Mouse (Mus musculus) liver, adult 2 months (tissue): ENCODE results near the gene Fasl. TPM values are rescaled to one million over a fixed set of nuclear protein-coding genes. Genes with fewer than 3 reads are reported as not detected.
A peak's percentile ranks its signal among the peaks of the same experiment; 100 is the strongest.

Experiments
- DNase-seq: peaks from one replicate; pipeline ENCODE4 v3.0.0-alpha.2; 2011; ENCODE audit warnings: low read depth, low spot score; ENCODE audit errors: extremely low read depth
- H3K27ac ChIP-seq: fragments of 200-500 bp; replicated peaks from 2 replicates; pipeline ENCODE4 v1.5.1; 2012; ENCODE audit warnings: low read depth, mild to moderate bottlenecking, control low read depth, inconsistent platforms, low read length; ENCODE audit not compliant: insufficient read depth
- H3K27me3 ChIP-seq: fragments of 200-500 bp; 2 replicates; pipeline ENCODE4 v1.6.1; 2012; ENCODE audit warnings: mild to moderate bottlenecking, moderate library complexity, low read length, inconsistent platforms; ENCODE audit not compliant: control insufficient read depth, insufficient read depth
- H3K36me3 ChIP-seq: fragments of 200-500 bp; 2 replicates; pipeline ENCODE4 v1.6.1; 2012; ENCODE audit warnings: low read length, inconsistent platforms; ENCODE audit not compliant: control insufficient read depth, insufficient read depth
- H3K4me1 ChIP-seq: fragments of 200-500 bp; 2 replicates; pipeline ENCODE4 v1.6.1; 2011; ENCODE audit warnings: low read length; ENCODE audit not compliant: control insufficient read depth, insufficient read depth
- H3K4me3 ChIP-seq: fragments of 200-500 bp; 2 replicates; pipeline ENCODE4 v1.5.1; 2011; ENCODE audit warnings: low read depth, mild to moderate bottlenecking, control low read depth, low read length, moderate library complexity; ENCODE audit not compliant: insufficient read depth
- H3K79me2 ChIP-seq: fragments of 200-500 bp; 2 replicates; pipeline ENCODE4 v1.6.1; 2012; ENCODE audit warnings: inconsistent platforms, mild to moderate bottlenecking, low read length, moderate library complexity; ENCODE audit not compliant: control insufficient read depth, insufficient read depth
- H3K9ac ChIP-seq: fragments of 200-500 bp; 2 replicates; pipeline ENCODE4 v1.6.1; 2012; ENCODE audit warnings: low read depth, mild to moderate bottlenecking, control low read depth, inconsistent platforms, low read length
- CTCF ChIP-seq: fragments of 200-500 bp; IDR thresholded peaks from 2 replicates; pipeline ENCODE4 v1.5.1; 2011; ENCODE audit warnings: low read depth, low read length, control low read depth
- POLR2A ChIP-seq: fragments of 200-500 bp; IDR thresholded peaks from 2 replicates; pipeline ENCODE4 v1.6.1; 2011; ENCODE audit warnings: low read length, control low read depth; ENCODE audit not compliant: insufficient read depth; ENCODE audit errors: extremely low read depth
- WGBS: fragments of 180-500 bp; shearing (Covaris S2); methylation state at CpG from one replicate; pipeline ENCODE4 v1.1.7; 2018; 5-methylcytosine and 5-hydroxymethylcytosine counted together
- polyA plus RNA-seq: library from polyadenylated mRNA; depleted of rRNA; stranded (reverse); fragments of >200 nt; gene quantifications from 2 replicates; pipeline ENCODE4 v1.2.3, GENCODE M21; 2012
- total RNA-seq: library from RNA; depleted of rRNA; stranded (reverse); fragments of >200 nt; gene quantifications from 2 replicates; pipeline ENCODE4 v1.2.3, GENCODE M21; 2014

Fasl gene
- total and polyA plus RNA-seq, 2 experiments, result 0.12 to 0.28 TPM

- WGBS, result 80% methylated on average over 4 of the region's 4 CpGs
Measured at GRCm38 (mm10) chr1:161744855-161745254, 43.4 kb downstream of the Fasl start.

GRCm38 (mm10) chr1:161744209-161744608 lies 44.1 kb downstream of the Fasl start:
- Histone ChIP-seq H3K9ac (no peak overlapping the region), H3K4me1 (no peaks in the 10 kb centered on the region), H3K27ac (no peak overlapping the region), H3K79me2 (no peaks in the 10 kb centered on the region), H3K36me3 (no peaks in the 10 kb centered on the region), H3K27me3 (no peaks in the 10 kb centered on the region), H3K4me3 (no peak overlapping the region)
- TF ChIP-seq POLR2A (no peak), CTCF (no peak)
- no peak for DNase-seq
- WGBS, result 72% methylated on average over 4 of the region's 4 CpGs

More at GRCm38 (mm10) chr1:161744855-161745254, 43.4 kb downstream of the Fasl start:
- Histone ChIP-seq H3K36me3 (no peaks in the 10 kb centered on the region), H3K9ac (no peak overlapping the region), H3K4me1 (no peaks in the 10 kb centered on the region), H3K27me3 (no peaks in the 10 kb centered on the region), H3K79me2 (no peaks in the 10 kb centered on the region), H3K27ac (no peak overlapping the region), H3K4me3 (no peak overlapping the region)
- no peak for DNase-seq
- TF ChIP-seq CTCF, result no peak
- no peak for TF ChIP-seq POLR2A

- H3K4me1 ChIP-seq, result no peaks in the 10 kb centered on the region
- no peak overlapping the region for H3K4me3 ChIP-seq
- no peaks in the 10 kb centered on the region for H3K79me2 ChIP-seq
- 76% methylated on average over 16 of the region's 16 CpGs for WGBS
- no peak for DNase-seq
- TF ChIP-seq CTCF (no peak), POLR2A (no peak)
- no peak overlapping the region for H3K27ac ChIP-seq
- no peak overlapping the region for H3K9ac ChIP-seq
- no peaks in the 10 kb centered on the region for H3K36me3 ChIP-seq
- H3K27me3 ChIP-seq, result no peaks in the 10 kb centered on the region
Measured at GRCm38 (mm10) chr1:161742481-161743267, 45.6 kb downstream of the Fasl start.

GRCm38 (mm10) chr1:161736848-161737247 lies 51.4 kb downstream of the Fasl start:
- Histone ChIP-seq H3K9ac (no peak overlapping the region), H3K36me3 (no peaks in the 10 kb centered on the region), H3K4me3 (no peak overlapping the region), H3K27me3 (no peaks in the 10 kb centered on the region), H3K27ac (no peak overlapping the region), H3K79me2 (no peaks in the 10 kb centered on the region), H3K4me1 (no peaks in the 10 kb centered on the region)
- no peak for TF ChIP-seq POLR2A
- TF ChIP-seq CTCF, result peak; percentile 22; the same call in 1 of the 2 replicates
- DNase-seq, result no peak
- 4% methylated on average over 3 of the region's 3 CpGs for WGBS

GRCm38 (mm10) chr1:161736255-161736654 lies 52.0 kb downstream of the Fasl start:
- TF ChIP-seq CTCF, result no peak
- TF ChIP-seq POLR2A, result no peak
- H3K4me1 ChIP-seq, result no peaks in the 10 kb centered on the region
- no peaks in the 10 kb centered on the region for H3K79me2 ChIP-seq
- DNase-seq, result no peak
- H3K36me3 ChIP-seq, result no peaks in the 10 kb centered on the region
- WGBS, result 75% methylated on average over 3 of the region's 3 CpGs
- no peaks in the 10 kb centered on the region for H3K27me3 ChIP-seq
- no peak overlapping the region for H3K9ac ChIP-seq
- H3K27ac ChIP-seq, result no peak overlapping the region
- H3K4me3 ChIP-seq, result no peak overlapping the region

GRCm38 (mm10) chr1:161735465-161736046 lies 52.7 kb downstream of the Fasl start:
- TF ChIP-seq POLR2A (no peak), CTCF (no peak)
- 57% methylated on average over 11 of the region's 11 CpGs for WGBS
- Histone ChIP-seq H3K36me3 (no peaks in the 10 kb centered on the region), H3K4me1 (no peaks in the 10 kb centered on the region), H3K9ac (no peak overlapping the region), H3K27ac (no peak overlapping the region), H3K4me3 (no peak overlapping the region), H3K79me2 (no peaks in the 10 kb centered on the region), H3K27me3 (no peaks in the 10 kb centered on the region)
- DNase-seq, result no peak
